ENCODE assay signal across 20 mouse cellular contexts in genomic region chr5:74794726-74795125, GRCm38 (mm10).
A peak's percentile ranks its signal among the peaks of the same experiment; 100 is the strongest.
DNase-seq lines count a peak whose midpoint lies in the region; ATAC-seq and TF ChIP-seq lines count a peak whose summit lies in the region.
"Had no signal": no experiment of that assay in that cellular context is flagged by ENCODE, and none has a peak within 500 bp of the region (broad histone marks: within the 10 kb centered on the region; RNA-seq: fewer than 3 reads in every experiment).

No protein-coding gene starts in this region.

- POLR2A ChIA-PET in Patski (lab: Charles Lee), result interaction anchor here (0.6 kb wide), 2 partner anchors 102 to 288 kb away, joined by 3 to 4 read pairs; no protein-coding TSS in a partner anchor

- H3K4me3 ChIP-seq in heart, embryonic 12.5 days, result no peak overlapping the region
- H3K4me3 ChIP-seq in embryonic fibroblast, embryonic 13.5 days (ENCODE audit: insufficient read depth, low read length), result no peak overlapping the region
- H3K4me3 ChIP-seq: embryonic facial prominence, embryonic 13.5 days; forebrain, embryonic 10.5 days; heart, embryonic 13.5 days; hindbrain, embryonic 10.5 days; limb, embryonic 13.5 days had no signal

- peak; percentile 59 to 79 for DNase-seq in adrenal gland, adult (ENCODE audit: inconsistent age in 2 of 2, low spot score in 1 of 2)
- no peak for DNase-seq in adrenal gland, postnatal 10 days
- DNase-seq in heart, adult 8-10 months (ENCODE audit: low spot score), result peak; percentile 47
- peak; percentile 7 for DNase-seq in Patski (ENCODE audit: low read depth, low spot score)
- DNase-seq in cerebellum, postnatal 25 days, result no peak
- no peak for DNase-seq in yolk sac, embryonic 10.5 days (ENCODE audit: low spot score)
- DNase-seq: cerebellum, adult 11-12 months; kidney, adult 8-10 months; kidney, postnatal 36 days; layer of hippocampus, adult 9-11 months; lung, postnatal 14 days; thymus, postnatal 4 days had no signal

- no peak for ATAC-seq in heart, embryonic 12.5 days (ENCODE audit: insufficient number of reproducible peaks, low FRiP score)
- ATAC-seq in Patski, result no peak

- no peaks in the 10 kb centered on the region for H3K9me3 ChIP-seq in heart, embryonic 12.5 days (replicated peaks)
- H3K9me3 ChIP-seq: embryonic facial prominence, embryonic 13.5 days; forebrain, embryonic 10.5 days; heart, embryonic 13.5 days; hindbrain, embryonic 10.5 days; limb, embryonic 13.5 days had no signal

- no peaks in the 10 kb centered on the region for H3K36me3 ChIP-seq in heart, embryonic 12.5 days
- H3K36me3 ChIP-seq: embryonic facial prominence, embryonic 13.5 days; forebrain, embryonic 10.5 days; heart, embryonic 13.5 days; hindbrain, embryonic 10.5 days; limb, embryonic 13.5 days had no signal

- H3K4me2 ChIP-seq in heart, embryonic 12.5 days, result no peak overlapping the region
- H3K4me2 ChIP-seq: embryonic facial prominence, embryonic 13.5 days; heart, embryonic 13.5 days; limb, embryonic 13.5 days had no signal

- peaks cover 36% of the 10 kb centered on the region for H3K27me3 ChIP-seq in heart, embryonic 12.5 days (replicated peaks)
- H3K27me3 ChIP-seq in Patski, result no peaks in the 10 kb centered on the region
- H3K27me3 ChIP-seq: embryonic facial prominence, embryonic 13.5 days; limb, embryonic 13.5 days had no signal

- in situ Hi-C loops in Patski (cut with MboI; ENCODE audit: low pct_unique_long_range_greater_than_20kb), result loop anchor here (5.0 to 10.0 kb wide), 4 partner anchors 103 to 363 kb away; partner anchors contain the start of gene Chic2

- H3K9ac ChIP-seq in heart, embryonic 12.5 days, result no peak overlapping the region
- H3K9ac ChIP-seq: embryonic facial prominence, embryonic 13.5 days; heart, embryonic 13.5 days; limb, embryonic 13.5 days; liver, embryonic 14.5 days had no signal

- no peak for TF ChIP-seq POLR2A in embryonic fibroblast, embryonic 13.5 days (IDR thresholded peaks at IDR 0.05; ENCODE audit: low read depth, low read length)

- TF ChIP-seq CTCF in Patski (IDR thresholded peaks at IDR 0.05), result no peak
- TF ChIP-seq CTCF in embryonic fibroblast, embryonic 13.5 days (IDR thresholded peaks at IDR 0.05; ENCODE audit: borderline replicate concordance, insufficient read depth, low read length), result no peak

- CTCF ChIA-PET in Patski (lab: Charles Lee), result interaction anchor here (0.9 to 3.0 kb wide), 10 partner anchors 10 to 362 kb away, joined by 3 to 11 read pairs (median 4); no protein-coding TSS in a partner anchor

- peaks cover 15% of the 10 kb centered on the region for H3K4me1 ChIP-seq in heart, embryonic 12.5 days (replicated peaks)
- peaks cover 19% of the 10 kb centered on the region for H3K4me1 ChIP-seq in embryonic fibroblast, embryonic 13.5 days (ENCODE audit: control insufficient read depth, insufficient read depth, low read length)

- WGBS in heart, embryonic 12.5 days, result 77% methylated on average over 4 of the region's 4 CpGs

- no peak overlapping the region for H3K27ac ChIP-seq in heart, embryonic 12.5 days (ENCODE audit: poor library complexity, severe bottlenecking)
- peak overlapping the region; percentile 86 for H3K27ac ChIP-seq in embryonic fibroblast, embryonic 13.5 days (ENCODE audit: insufficient read depth, low read length)
- H3K27ac ChIP-seq: embryonic facial prominence, embryonic 13.5 days; forebrain, embryonic 10.5 days; hindbrain, embryonic 10.5 days; limb, embryonic 13.5 days; liver, embryonic 14.5 days had no signal

Comparison
In these comparisons a context has a peak if more than half of its experiments do, and no peak if none do; other contexts are left out.
1. DNase-seq: peak in adrenal gland, adult (2 of 2), heart, adult 8-10 months (single experiment) and Patski (single experiment); none in adrenal gland, postnatal 10 days (single experiment), cerebellum, postnatal 25 days (0 of 2) and yolk sac, embryonic 10.5 days (single experiment).